Mouse (Mus musculus): Measurements from ENCODE around the gene Idi2. TPM values are rescaled to one million over a fixed set of nuclear protein-coding genes. Genes with fewer than 3 reads are reported as not detected.
"Not testable (repeated sequence)": the region's sequence is repeated elsewhere in the genome, so short reads cannot be mapped to it uniquely, and the experiment has no call there.

Gene Idi2
- not detected in 2 replicates for polyA plus RNA-seq (2015; fragmentation: Nextera tagmentation; extraction: Ambion mirVana)

DNA sequence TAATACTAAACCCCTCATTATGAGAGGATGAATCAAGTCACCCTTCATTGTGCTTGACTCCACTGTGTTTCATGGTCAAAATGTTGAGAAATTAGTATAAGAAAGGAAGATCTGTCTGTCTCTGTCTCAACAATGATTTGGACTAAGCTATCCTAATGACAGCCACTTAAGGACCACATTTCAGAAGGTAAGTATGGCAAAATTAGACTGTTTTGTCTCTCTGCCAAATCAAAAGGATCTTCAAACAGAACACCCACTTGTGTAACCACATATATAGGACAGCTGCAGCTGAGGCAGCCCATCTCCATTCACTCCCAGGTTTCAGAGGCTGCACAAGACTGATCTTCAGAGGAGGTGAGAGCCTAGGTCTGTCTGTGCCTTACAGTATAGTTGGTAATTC is at the start of gene Idi2:
TSS of gene Idi2 (plus strand) at position 301 of the 400 bp plus-strand sequence.
- ATAC-seq, result not testable (repeated sequence)

GRCm38 (mm10) chr13:8905986-8906385 is 46.7 kb upstream of the Idi2 start:
- not testable (repeated sequence) for H3K27ac ChIP-seq (ENCODE audit: low read length); H3K27me3 ChIP-seq (replicated peaks; ENCODE audit: control insufficient read depth, insufficient read depth, low read length); H3K4me1 ChIP-seq (ENCODE audit: control insufficient read depth, insufficient read depth, low read length); H3K4me2 ChIP-seq (ENCODE audit: low read depth, low read length); H3K4me3 ChIP-seq (ENCODE audit: low read length); H3K9me3 ChIP-seq (ENCODE audit: control insufficient read depth, low read length); ATAC-seq; H3K36me3 ChIP-seq (ENCODE audit: control insufficient read depth, insufficient read depth, low read length); H3K9ac ChIP-seq (ENCODE audit: low read depth, low read length)
- 68% methylated on average over 2 of the region's 2 CpGs for WGBS

More for the DNA sequence above, at the start of gene Idi2:
- H3K4me3 ChIP-seq (ENCODE audit: low read length); H3K9me3 ChIP-seq (ENCODE audit: control insufficient read depth, low read length); H3K27me3 ChIP-seq (replicated peaks; ENCODE audit: control insufficient read depth, insufficient read depth, low read length); H3K9ac ChIP-seq (ENCODE audit: low read depth, low read length); H3K36me3 ChIP-seq (ENCODE audit: control insufficient read depth, insufficient read depth, low read length); H3K4me1 ChIP-seq (ENCODE audit: control insufficient read depth, insufficient read depth, low read length); H3K4me2 ChIP-seq (ENCODE audit: low read depth, low read length); H3K27ac ChIP-seq (ENCODE audit: low read length): not testable (repeated sequence)

DNA sequence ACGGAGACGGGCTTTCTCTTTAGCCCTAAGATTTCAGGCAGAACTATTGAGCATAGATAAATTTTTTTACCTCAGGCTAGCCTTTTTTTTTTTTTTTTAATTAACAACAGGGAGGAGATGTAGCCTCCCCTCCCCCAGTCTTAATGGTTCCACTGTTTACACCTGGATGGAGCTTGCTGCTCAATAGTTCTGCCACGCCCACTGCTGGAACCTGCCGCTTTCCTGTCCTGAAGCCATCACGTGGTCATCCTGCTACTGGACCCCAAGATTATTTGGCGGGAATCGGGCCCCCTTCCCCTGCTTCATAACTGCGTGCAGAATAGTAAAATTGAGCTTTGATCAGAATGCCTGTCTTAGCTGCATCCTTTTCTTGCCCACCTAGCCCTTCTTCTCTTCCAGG is 38.8 kb upstream of the Idi2 start:
- not testable (repeated sequence) for H3K27ac ChIP-seq (ENCODE audit: low read length); H3K4me3 ChIP-seq (ENCODE audit: low read length); H3K4me1 ChIP-seq (ENCODE audit: control insufficient read depth, insufficient read depth, low read length); H3K36me3 ChIP-seq (ENCODE audit: control insufficient read depth, insufficient read depth, low read length); H3K4me2 ChIP-seq (ENCODE audit: low read depth, low read length); H3K9ac ChIP-seq (ENCODE audit: low read depth, low read length); H3K9me3 ChIP-seq (ENCODE audit: control insufficient read depth, low read length); ATAC-seq; H3K27me3 ChIP-seq (replicated peaks; ENCODE audit: control insufficient read depth, insufficient read depth, low read length)
- 92% methylated on average over 8 of the region's 8 CpGs for whole genome bisulfite sequencing

DNA sequence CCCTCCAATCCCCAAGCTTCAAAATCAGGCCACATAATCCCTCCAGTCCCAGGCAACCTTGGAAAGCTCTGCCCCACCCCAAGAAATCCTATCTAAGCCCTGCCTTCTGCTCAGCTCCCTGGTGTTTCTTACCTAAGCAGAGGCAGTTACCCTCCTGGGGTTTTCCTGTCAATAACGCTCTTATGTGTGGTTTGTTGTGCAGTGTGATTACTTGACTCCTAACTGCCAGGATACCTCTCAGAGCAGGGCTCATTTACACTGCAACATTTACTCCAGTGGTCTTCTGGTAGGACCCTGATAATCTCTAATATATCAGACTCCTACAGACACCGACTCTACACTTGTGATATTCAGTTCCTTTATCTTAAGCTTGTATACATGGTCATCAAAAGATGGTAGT is 19.2 kb upstream of the Idi2 start:
- Histone ChIP-seq H3K4me1 (ENCODE audit: control insufficient read depth, insufficient read depth, low read length) (no peaks in the 10 kb centered on the region), H3K9me3 (ENCODE audit: control insufficient read depth, low read length) (no peaks in the 10 kb centered on the region), H3K4me2 (ENCODE audit: low read depth, low read length) (no peak overlapping the region), H3K36me3 (ENCODE audit: control insufficient read depth, insufficient read depth, low read length) (no peaks in the 10 kb centered on the region), H3K27me3 (replicated peaks; ENCODE audit: control insufficient read depth, insufficient read depth, low read length) (no peaks in the 10 kb centered on the region), H3K4me3 (ENCODE audit: low read length) (no peak overlapping the region), H3K9ac (ENCODE audit: low read depth, low read length) (no peak overlapping the region), H3K27ac (ENCODE audit: low read length) (no peak overlapping the region)
- WGBS, result 48% methylated on average over 2 of the region's 2 CpGs
- no peak for ATAC-seq

GRCm38 (mm10) chr13:8937611-8938140 is 15.0 kb upstream of the Idi2 start:
- not testable (repeated sequence) for H3K4me1 ChIP-seq (ENCODE audit: control insufficient read depth, insufficient read depth, low read length); H3K27me3 ChIP-seq (replicated peaks; ENCODE audit: control insufficient read depth, insufficient read depth, low read length)
- WGBS, result 72% methylated on average over 6 of the region's 6 CpGs

DNA sequence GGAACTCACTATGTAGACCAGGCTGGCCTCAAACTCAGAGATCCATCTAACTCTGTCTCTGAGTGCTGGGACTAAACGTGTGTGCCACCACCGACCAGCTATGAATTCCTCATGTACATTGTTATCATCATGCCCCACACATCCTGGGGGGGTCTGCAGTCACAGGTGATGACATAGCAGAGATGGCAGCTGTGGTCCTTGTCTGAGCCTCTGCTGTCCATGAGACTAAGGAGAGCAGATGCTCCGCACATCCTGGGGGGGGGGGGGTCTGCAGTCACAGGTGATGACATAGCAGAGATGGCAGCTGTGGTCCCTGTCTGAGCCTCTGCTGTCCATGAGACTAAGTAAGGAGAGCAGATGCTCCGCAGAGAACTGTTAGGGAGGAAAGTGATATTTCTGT is 11.6 kb upstream of the Idi2 start:
- WGBS, result 87% methylated on average over 4 of the region's 4 CpGs

More at GRCm38 (mm10) chr13:8937611-8938140, 15.0 kb upstream of the Idi2 start:
- H3K36me3 ChIP-seq (ENCODE audit: control insufficient read depth, insufficient read depth, low read length); H3K9me3 ChIP-seq (ENCODE audit: control insufficient read depth, low read length); H3K9ac ChIP-seq (ENCODE audit: low read depth, low read length); H3K4me2 ChIP-seq (ENCODE audit: low read depth, low read length); H3K4me3 ChIP-seq (ENCODE audit: low read length); H3K27ac ChIP-seq (ENCODE audit: low read length); ATAC-seq: not testable (repeated sequence)

GRCm38 (mm10) chr13:8941701-8942100 is 11.0 kb upstream of the Idi2 start:
- H3K4me1 ChIP-seq (ENCODE audit: control insufficient read depth, insufficient read depth, low read length); H3K27ac ChIP-seq (ENCODE audit: low read length); H3K9ac ChIP-seq (ENCODE audit: low read depth, low read length); ATAC-seq; H3K4me2 ChIP-seq (ENCODE audit: low read depth, low read length); H3K9me3 ChIP-seq (ENCODE audit: control insufficient read depth, low read length); H3K36me3 ChIP-seq (ENCODE audit: control insufficient read depth, insufficient read depth, low read length); H3K4me3 ChIP-seq (ENCODE audit: low read length); H3K27me3 ChIP-seq (replicated peaks; ENCODE audit: control insufficient read depth, insufficient read depth, low read length): not testable (repeated sequence)
- 100% methylated on average over 1 of the region's 5 CpGs for WGBS

More for the DNA sequence above, 11.6 kb upstream of the Idi2 start:
- not testable (repeated sequence) for H3K27ac ChIP-seq (ENCODE audit: low read length); H3K4me1 ChIP-seq (ENCODE audit: control insufficient read depth, insufficient read depth, low read length); ATAC-seq; H3K27me3 ChIP-seq (replicated peaks; ENCODE audit: control insufficient read depth, insufficient read depth, low read length); H3K9me3 ChIP-seq (ENCODE audit: control insufficient read depth, low read length); H3K36me3 ChIP-seq (ENCODE audit: control insufficient read depth, insufficient read depth, low read length); H3K4me3 ChIP-seq (ENCODE audit: low read length); H3K9ac ChIP-seq (ENCODE audit: low read depth, low read length); H3K4me2 ChIP-seq (ENCODE audit: low read depth, low read length)

- H3K36me3 ChIP-seq (ENCODE audit: control insufficient read depth, insufficient read depth, low read length); H3K4me2 ChIP-seq (ENCODE audit: low read depth, low read length); H3K4me3 ChIP-seq (ENCODE audit: low read length); H3K4me1 ChIP-seq (ENCODE audit: control insufficient read depth, insufficient read depth, low read length); H3K9ac ChIP-seq (ENCODE audit: low read depth, low read length); H3K27me3 ChIP-seq (replicated peaks; ENCODE audit: control insufficient read depth, insufficient read depth, low read length); H3K27ac ChIP-seq (ENCODE audit: low read length); ATAC-seq; H3K9me3 ChIP-seq (ENCODE audit: control insufficient read depth, low read length): not testable (repeated sequence)
- no CpG with 5 or more reads among the region's 5 CpGs for WGBS
Measured at GRCm38 (mm10) chr13:8943828-8944227, 8.8 kb upstream of the Idi2 start.

GRCm38 (mm10) chr13:8948131-8948530 is 4.5 kb upstream of the Idi2 start, which contains the start of gene Gm9745:
Gene Gm9745 (minus strand): TSS chr13:8948231.
- not testable (repeated sequence) for ATAC-seq; H3K4me2 ChIP-seq (ENCODE audit: low read depth, low read length); H3K9ac ChIP-seq (ENCODE audit: low read depth, low read length); H3K27ac ChIP-seq (ENCODE audit: low read length); H3K4me3 ChIP-seq (ENCODE audit: low read length); H3K27me3 ChIP-seq (replicated peaks; ENCODE audit: control insufficient read depth, insufficient read depth, low read length); H3K9me3 ChIP-seq (ENCODE audit: control insufficient read depth, low read length); H3K36me3 ChIP-seq (ENCODE audit: control insufficient read depth, insufficient read depth, low read length); H3K4me1 ChIP-seq (ENCODE audit: control insufficient read depth, insufficient read depth, low read length)

GRCm38 (mm10) chr13:8955127-8955526 is 2.5 kb downstream of the Idi2 start:
- not testable (repeated sequence) for H3K9ac ChIP-seq (ENCODE audit: low read depth, low read length); H3K27me3 ChIP-seq (replicated peaks; ENCODE audit: control insufficient read depth, insufficient read depth, low read length); ATAC-seq; H3K36me3 ChIP-seq (ENCODE audit: control insufficient read depth, insufficient read depth, low read length); H3K4me1 ChIP-seq (ENCODE audit: control insufficient read depth, insufficient read depth, low read length); H3K9me3 ChIP-seq (ENCODE audit: control insufficient read depth, low read length); H3K4me2 ChIP-seq (ENCODE audit: low read depth, low read length); H3K27ac ChIP-seq (ENCODE audit: low read length); H3K4me3 ChIP-seq (ENCODE audit: low read length)
- WGBS, result 90% methylated on average over 2 of the region's 2 CpGs
